Mouse (Mus musculus) lung, postnatal 0 days (tissue): ENCODE results near the gene Efl1. TPM values are rescaled to one million over a fixed set of nuclear protein-coding genes. Genes with fewer than 3 reads are reported as not detected.

ENCODE experiments used
- ATAC-seq: fragments of 200-750 bp; cut with Nextera tagmentation; 2 replicates; pipeline ENCODE4 v1.8.0; 2017; ENCODE audit warnings: moderate library complexity
- DNase-seq: peaks from one replicate; pipeline ENCODE4 v3.0.0-alpha.2; 2016; ENCODE audit warnings: low spot score
- H3K27ac ChIP-seq: fragments of 300-500 bp; sonication (generic); 2 replicates; pipeline ENCODE4 v1.5.1; 2014; ENCODE audit warnings: antibody characterized with exemption, mild to moderate bottlenecking, low read length, mixed read lengths
- H3K27me3 ChIP-seq: fragments of 300-500 bp; sonication (generic); replicated peaks from 2 replicates; pipeline ENCODE4 v1.6.1; 2014; ENCODE audit warnings: low read length, mixed read lengths; ENCODE audit not compliant: insufficient read depth
- H3K36me3 ChIP-seq: fragments of 300-500 bp; sonication (generic); 2 replicates; pipeline ENCODE4 v1.6.1; 2014; ENCODE audit warnings: low read length, mixed read lengths; ENCODE audit not compliant: insufficient read depth
- H3K4me1 ChIP-seq: fragments of 300-500 bp; sonication (generic); 2 replicates; pipeline ENCODE4 v1.6.1; 2014; ENCODE audit warnings: antibody characterized with exemption, low read depth, low read length, mixed read lengths; ENCODE audit not compliant: insufficient read depth
- H3K4me2 ChIP-seq: fragments of 300-500 bp; sonication (generic); replicated peaks from 2 replicates; pipeline ENCODE4 v1.6.1; 2014; ENCODE audit warnings: low read depth, mild to moderate bottlenecking, low read length, moderate library complexity, mixed read lengths
- H3K4me3 ChIP-seq: fragments of 300-500 bp; sonication (generic); 2 replicates; pipeline ENCODE4 v1.5.1; 2014; ENCODE audit warnings: low read depth, low read length
- H3K9ac ChIP-seq: fragments of 300-500 bp; sonication (generic); replicated peaks from 2 replicates; pipeline ENCODE4 v1.6.1; 2014; ENCODE audit warnings: low read depth, mild to moderate bottlenecking
- H3K9me3 ChIP-seq: fragments of 300-500 bp; sonication (generic); 2 replicates; pipeline ENCODE4 v1.6.1; 2016; ENCODE audit warnings: low read length, mixed read lengths
- CTCF ChIP-seq: IDR thresholded peaks from 2 replicates; pipeline ENCODE4 v1.5.1; 2016; ENCODE audit warnings: antibody characterized with exemption, mild to moderate bottlenecking
- EP300 ChIP-seq: IDR thresholded peaks from 2 replicates; pipeline ENCODE4 v1.6.1; 2016; ENCODE audit warnings: antibody characterized with exemption, mild to moderate bottlenecking, control low read depth
- WGBS: fragments of 180-500 bp; shearing (Covaris S2); extraction: QIAGEN DNeasy Blood & Tissue Kit; methylation state at CpG from one replicate; pipeline ENCODE4 v1.1.7; 2014; 5-methylcytosine and 5-hydroxymethylcytosine counted together
- polyA plus RNA-seq: library from polyadenylated mRNA; unstranded; fragments of >200 nt; fragmentation: Nextera tagmentation; extraction: Ambion mirVana; gene quantifications from 2 replicates; pipeline ENCODE4 v1.2.1, GENCODE M21; 2015

Gene Efl1
- polyA plus RNA-seq, 1 experiment from 2014 or later, result 13.9 TPM

DNA sequence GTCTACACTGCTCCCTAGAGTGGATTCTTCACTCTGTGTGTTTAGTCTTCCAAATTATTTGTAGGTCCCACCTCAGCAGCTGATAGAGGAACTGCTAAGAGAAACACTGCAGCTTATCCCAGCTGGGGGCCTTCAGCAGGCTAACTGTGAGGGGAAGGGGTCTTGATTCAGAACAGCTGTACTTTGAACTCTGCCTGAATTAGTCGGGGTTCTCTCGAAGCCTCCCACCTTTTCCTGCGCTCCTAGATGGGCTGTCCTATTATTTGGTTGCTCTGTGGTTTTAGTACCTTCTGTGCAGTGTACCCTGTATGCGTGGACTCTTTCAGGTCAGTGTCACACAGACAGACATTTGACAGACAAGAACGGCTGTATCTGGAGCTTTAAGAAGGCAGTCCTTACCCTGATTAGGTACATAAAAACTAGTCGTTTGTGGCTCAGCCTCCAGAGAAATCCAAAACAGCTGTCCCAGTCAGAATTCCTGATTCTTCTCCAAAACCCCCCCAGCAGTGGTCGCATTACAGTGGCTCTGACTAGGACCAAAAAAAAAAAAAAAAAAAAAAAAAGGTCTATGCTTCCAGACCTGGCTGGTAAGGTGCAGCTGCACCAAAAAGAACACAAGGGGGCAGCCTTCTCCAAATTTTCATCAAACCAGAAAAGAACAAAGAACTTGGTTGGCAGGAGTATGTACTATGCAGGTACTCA is 66.9 kb downstream of the Efl1 start:
- DNase-seq (peak; percentile 83), ATAC-seq (peak; percentile 73)
- no peaks in the 10 kb centered on the region for H3K36me3 ChIP-seq
- H3K27me3 ChIP-seq, result no peaks in the 10 kb centered on the region
- 38% methylated on average over 7 of the region's 7 CpGs for WGBS
- H3K4me1 ChIP-seq, result no peaks in the 10 kb centered on the region
- H3K27ac ChIP-seq, result no peak overlapping the region
- H3K4me3 ChIP-seq, result no peak overlapping the region
- 0 out of 2 replicates have a peak, but pooled peaks have one; percentile 34 for TF ChIP-seq EP300
- TF ChIP-seq CTCF, result peak; percentile 74
- no peak overlapping the region for H3K4me2 ChIP-seq
- no peak overlapping the region for H3K9ac ChIP-seq
- H3K9me3 ChIP-seq, result no peaks in the 10 kb centered on the region

DNA sequence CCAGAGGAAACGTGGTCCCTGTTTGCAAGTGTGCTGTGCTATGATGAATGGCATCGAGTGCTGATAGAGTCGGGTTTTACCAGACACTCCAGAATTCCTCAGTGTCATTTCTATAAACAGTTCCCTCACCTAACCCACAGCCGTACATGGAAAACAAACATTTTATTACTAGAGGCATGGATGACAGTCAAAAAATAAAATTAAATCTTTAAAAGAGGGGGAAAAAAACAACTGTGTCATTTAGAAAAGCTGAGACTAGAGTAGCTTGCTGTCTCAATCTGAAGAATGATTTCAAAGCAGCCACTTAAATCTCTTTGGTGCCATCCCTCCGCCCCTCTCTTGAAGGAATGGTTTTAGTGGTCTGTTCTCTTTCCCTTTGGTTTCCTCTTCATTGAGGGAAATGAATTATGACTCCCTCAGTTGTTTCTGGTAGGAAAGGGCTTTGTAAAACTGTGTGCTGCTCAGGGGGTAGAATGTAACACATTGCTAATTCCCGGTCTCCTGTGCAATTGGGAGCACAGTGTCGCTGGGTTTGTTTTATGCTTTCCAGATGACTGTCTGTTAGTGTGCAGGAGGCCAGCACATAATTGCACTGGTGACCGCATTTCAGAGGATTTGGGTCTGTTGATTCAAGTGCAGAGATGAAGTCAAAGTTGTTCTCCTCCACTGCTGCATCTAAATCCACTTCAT is 67.6 kb downstream of the Efl1 start:
- Histone ChIP-seq H3K9ac (no peak overlapping the region), H3K9me3 (no peaks in the 10 kb centered on the region), H3K36me3 (no peaks in the 10 kb centered on the region), H3K27ac (no peak overlapping the region), H3K4me3 (no peak overlapping the region), H3K27me3 (no peaks in the 10 kb centered on the region), H3K4me1 (no peaks in the 10 kb centered on the region), H3K4me2 (no peak overlapping the region)
- no peak for TF ChIP-seq CTCF
- no peak for TF ChIP-seq EP300
- WGBS, result 46% methylated on average over 8 of the region's 8 CpGs
- DNase-seq (no peak), ATAC-seq (no peak)

DNA sequence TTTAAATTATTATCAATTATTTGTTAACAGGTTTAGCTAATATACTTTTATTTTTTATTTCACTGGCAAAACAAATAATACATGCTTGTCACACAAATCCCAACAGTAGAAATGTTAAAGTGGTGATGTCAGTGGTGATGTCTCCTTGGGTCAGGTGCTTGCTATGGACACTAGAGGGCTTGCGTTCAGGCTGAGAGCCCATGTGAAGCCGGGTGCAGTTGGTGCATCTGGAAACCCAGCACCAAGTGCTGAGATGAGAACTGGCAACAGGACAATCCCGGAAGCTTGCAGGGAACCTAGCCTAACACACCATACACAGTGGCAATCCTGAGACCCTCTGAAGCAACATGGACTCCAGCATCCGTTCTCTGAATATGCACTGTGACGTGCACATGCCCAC is 70.9 kb downstream of the Efl1 start:
- no peaks in the 10 kb centered on the region for H3K27me3 ChIP-seq
- 63% methylated on average over 5 of the region's 5 CpGs for WGBS
- H3K4me2 ChIP-seq, result no peak overlapping the region
- no peak overlapping the region for H3K4me3 ChIP-seq
- DNase-seq, result no peak
- H3K9ac ChIP-seq, result no peak overlapping the region
- ATAC-seq, result peak; percentile 38; the same call in 1 of the 2 replicates
- no peaks in the 10 kb centered on the region for H3K9me3 ChIP-seq
- H3K4me1 ChIP-seq, result no peaks in the 10 kb centered on the region
- TF ChIP-seq CTCF (peak; percentile 69), EP300 (no peak)
- no peak overlapping the region for H3K27ac ChIP-seq
- no peaks in the 10 kb centered on the region for H3K36me3 ChIP-seq

DNA sequence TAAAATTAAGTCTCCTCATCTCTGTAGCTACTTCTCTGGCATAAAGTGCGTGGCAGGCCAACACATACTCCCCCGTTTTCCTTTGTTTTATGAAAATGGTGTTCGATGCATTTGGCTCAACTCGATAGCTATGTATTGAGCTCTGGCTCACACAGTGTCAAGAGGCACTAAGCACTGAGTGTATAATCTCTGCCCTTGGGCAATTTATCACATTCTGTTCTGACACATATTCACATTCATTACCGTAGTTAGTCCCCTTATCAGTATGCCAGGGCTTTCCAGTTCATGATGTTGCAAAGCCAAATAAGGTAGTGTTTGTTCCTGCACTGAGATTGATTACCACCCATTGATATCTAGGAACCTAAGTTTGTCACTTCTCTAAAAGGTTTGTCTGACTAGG is 71.3 kb downstream of the Efl1 start:
- Histone ChIP-seq H3K27me3 (no peaks in the 10 kb centered on the region), H3K9ac (no peak overlapping the region), H3K4me1 (no peaks in the 10 kb centered on the region), H3K27ac (no peak overlapping the region), H3K4me3 (no peak overlapping the region), H3K9me3 (no peaks in the 10 kb centered on the region), H3K4me2 (no peak overlapping the region), H3K36me3 (no peaks in the 10 kb centered on the region)
- ATAC-seq, result no peak
- no peak for TF ChIP-seq EP300
- no peak for TF ChIP-seq CTCF
- no peak for DNase-seq
- WGBS, result 70% methylated on average over 5 of the region's 5 CpGs

DNA sequence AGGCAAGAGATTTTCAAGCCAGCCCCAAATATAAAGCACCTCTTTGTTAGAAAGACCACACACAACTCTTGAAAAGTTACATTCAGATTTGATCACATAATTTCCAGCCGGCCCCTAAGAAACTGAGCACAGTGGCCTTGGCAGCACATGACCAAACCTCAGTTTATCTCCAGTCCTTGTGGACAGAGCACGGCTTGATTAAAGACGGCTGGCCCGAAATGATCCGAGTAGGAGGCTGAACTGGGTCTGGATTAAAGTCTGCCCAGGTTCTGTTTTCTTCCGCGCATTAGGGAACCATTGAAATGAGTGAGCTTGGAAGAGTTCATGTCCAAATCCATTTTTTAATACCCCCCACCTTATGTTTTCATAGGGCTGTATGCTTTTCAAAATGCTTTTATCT is 72.1 kb downstream of the Efl1 start:
- no peaks in the 10 kb centered on the region for H3K36me3 ChIP-seq
- no peaks in the 10 kb centered on the region for H3K4me1 ChIP-seq
- no peaks in the 10 kb centered on the region for H3K27me3 ChIP-seq
- DNase-seq (no peak), ATAC-seq (no peak)
- no peak overlapping the region for H3K4me3 ChIP-seq
- WGBS, result 66% methylated on average over 7 of the region's 7 CpGs
- TF ChIP-seq EP300 (no peak), CTCF (no peak)
- H3K9ac ChIP-seq, result no peak overlapping the region
- no peak overlapping the region for H3K27ac ChIP-seq
- H3K9me3 ChIP-seq, result no peaks in the 10 kb centered on the region
- no peak overlapping the region for H3K4me2 ChIP-seq

DNA sequence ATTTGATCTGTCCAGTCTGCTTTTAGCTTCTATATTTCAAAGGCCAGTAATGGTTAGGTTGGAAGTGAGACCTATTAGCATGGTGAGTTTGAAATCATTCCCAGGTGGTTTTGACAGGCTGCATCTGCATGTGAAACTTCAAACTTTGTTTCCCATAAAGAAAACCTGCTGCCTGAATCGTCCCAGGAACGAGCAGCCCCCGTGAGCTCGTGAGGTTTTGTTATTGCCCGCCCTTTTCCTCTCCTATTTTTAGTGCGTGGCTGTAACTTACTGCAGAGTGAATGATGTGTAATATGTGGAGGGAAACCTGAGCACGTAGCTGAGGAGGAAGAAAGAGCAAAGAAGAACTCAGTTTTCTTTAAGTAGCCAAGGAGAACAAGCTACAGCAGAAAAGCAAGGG is 72.5 kb downstream of the Efl1 start:
- H3K27ac ChIP-seq, result no peak overlapping the region
- H3K4me2 ChIP-seq, result no peak overlapping the region
- H3K27me3 ChIP-seq, result no peaks in the 10 kb centered on the region
- no peak overlapping the region for H3K4me3 ChIP-seq
- no peaks in the 10 kb centered on the region for H3K36me3 ChIP-seq
- H3K9ac ChIP-seq, result no peak overlapping the region
- DNase-seq (no peak), ATAC-seq (no peak)
- H3K9me3 ChIP-seq, result no peaks in the 10 kb centered on the region
- WGBS, result 35% methylated on average over 7 of the region's 7 CpGs
- H3K4me1 ChIP-seq, result no peaks in the 10 kb centered on the region
- TF ChIP-seq CTCF (no peak), EP300 (no peak)
